Mouse (Mus musculus): ENCODE results near the gene Sap30bp. TPM values are rescaled to one million over a fixed set of nuclear protein-coding genes. Genes with fewer than 3 reads are reported as not detected.

The Sap30bp gene
- 10 to 100 TPM; 25.7 to 29.0 TPM for total RNA-seq (2021)

DNA sequence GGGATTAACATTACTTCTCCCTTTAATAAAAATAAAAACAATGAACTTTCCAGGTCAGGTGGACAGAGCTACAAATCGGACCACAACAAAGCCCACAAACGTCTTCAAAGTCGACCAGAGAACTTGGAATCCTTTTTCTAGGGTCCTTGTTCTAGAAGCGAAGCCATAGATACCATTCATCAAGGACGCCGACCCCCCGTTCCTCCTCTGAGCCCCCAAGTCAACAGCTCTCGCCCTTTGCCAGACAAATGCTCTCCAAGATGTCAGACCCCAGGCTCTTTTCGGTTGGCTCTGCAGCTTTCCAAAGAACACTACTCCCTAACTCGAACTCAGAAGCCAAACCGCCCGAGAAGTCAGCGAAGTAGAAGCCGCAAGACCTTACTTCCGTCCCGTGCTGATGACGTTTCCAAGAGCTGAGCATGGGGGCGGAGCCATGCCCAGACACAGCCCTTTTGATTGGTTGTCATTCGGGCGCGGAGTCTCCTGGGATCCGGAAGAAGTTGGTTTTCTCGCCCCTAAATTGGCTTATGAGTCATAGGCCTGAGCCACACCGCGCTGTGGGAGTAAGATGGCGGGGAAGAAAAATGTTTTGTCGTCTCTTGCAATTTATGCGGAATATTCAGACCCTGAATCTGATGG, at the start of gene Sap30bp, which contains the start of gene Recql5:
TSS of gene Sap30bp (plus strand) at position 175 of the 639 bp plus-strand sequence.
TSS of gene Recql5 (minus strand) at position 370 of the 639 bp plus-strand sequence.
- peak; percentile 98 for DNase-seq

DNA sequence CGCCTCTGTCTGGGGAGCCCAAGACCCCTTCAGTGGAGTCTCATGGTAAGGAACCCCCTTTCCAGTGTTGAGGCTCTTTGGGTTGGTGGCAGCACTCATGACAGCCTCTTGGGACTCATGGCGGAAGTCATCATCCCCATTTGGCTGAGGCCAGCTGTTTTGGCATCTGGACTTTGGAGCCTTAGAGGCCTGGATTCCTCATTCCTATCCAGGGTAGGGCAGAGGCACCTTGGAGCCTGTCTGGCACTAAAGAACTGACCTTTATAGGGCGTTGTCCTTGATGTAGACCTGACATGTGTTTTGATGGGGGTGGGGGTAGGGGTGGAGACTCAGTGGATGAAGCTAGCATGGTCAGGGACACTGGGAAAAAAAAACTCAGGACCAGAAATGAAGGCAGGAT, 48.7 kb upstream of the Sap30bp start:
- no peak for DNase-seq

DNA sequence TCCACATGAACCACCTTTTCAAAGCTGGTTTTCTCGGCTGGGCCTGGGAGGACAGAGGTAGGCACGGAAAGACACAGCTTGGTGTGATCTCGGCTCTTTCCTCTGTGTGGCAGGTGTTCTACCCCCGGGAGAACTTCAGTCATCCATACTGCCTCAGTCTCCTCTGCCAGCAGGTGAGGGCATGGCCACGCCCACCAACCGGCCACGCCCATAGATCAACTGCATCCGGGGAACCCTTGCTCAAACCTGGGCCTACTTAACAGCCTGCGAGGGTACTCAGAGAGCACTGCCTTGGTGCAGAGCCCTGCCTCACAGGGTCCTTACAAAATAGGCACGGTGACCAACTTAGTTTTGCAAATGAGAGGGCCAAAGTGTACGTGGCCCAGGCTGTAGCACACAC, 47.8 kb upstream of the Sap30bp start:
- DNase-seq, result no peak

DNA sequence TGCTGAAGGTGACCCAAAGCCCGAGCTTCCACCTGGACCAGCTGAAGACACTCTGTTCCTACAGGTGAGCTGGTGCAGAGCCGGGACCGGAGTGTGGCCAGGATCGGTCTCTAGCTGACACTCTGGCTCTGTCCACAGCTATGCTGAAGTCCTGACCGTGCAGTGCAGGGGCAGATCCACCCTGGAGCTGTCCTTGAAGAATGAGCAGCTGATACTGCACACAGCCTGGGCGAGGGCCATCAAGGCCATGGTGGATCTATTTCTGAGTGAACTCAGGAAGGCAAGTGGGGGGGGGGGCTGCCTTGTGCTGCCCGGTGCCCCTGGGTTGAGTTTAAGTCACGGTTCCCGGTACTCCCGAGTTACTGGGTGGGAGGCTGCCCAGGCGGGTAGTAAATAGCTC, 46.6 kb upstream of the Sap30bp start:
- DNase-seq, result no peak

DNA sequence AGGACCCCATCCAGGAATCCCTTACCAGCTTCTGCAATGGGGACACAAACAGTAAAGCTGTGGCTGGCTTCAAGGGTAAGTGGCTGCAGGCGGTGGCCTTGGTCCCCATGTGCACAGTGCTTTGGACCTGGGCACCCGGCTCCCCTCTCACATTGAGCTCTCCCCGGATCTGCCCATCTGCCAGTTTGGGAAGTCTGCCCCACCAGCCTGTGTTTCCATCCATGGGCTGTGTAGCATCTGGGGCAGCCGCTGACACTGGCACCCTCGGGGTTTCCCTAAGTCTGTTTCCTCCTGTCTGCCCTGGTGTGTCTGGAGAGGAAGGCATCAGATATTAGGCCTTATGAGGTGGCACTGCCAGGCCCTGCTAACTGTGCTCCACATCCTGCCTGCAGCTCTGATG, 45.1 kb upstream of the Sap30bp start:
- no peak for DNase-seq

DNA sequence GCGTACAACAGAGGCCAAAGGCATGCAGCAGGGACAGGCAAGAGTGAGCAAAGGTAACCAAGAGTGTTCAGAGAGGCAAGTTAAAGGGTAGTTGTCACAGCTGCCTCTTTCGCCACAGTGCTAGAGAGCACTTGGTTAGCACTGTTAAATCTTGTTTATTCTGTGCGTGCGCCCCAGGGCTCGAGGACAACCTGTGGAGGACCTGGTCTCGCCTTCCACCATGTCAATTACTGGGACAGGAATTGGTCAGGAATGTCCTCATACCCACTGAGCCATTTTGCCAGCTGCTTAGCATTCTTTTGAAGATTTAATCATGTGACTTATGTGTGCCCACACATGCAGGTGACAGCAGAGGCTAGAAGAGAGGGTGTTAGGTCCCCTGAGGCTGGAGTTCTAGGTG, 43.9 kb upstream of the Sap30bp start:
- DNase-seq, result no peak

DNA sequence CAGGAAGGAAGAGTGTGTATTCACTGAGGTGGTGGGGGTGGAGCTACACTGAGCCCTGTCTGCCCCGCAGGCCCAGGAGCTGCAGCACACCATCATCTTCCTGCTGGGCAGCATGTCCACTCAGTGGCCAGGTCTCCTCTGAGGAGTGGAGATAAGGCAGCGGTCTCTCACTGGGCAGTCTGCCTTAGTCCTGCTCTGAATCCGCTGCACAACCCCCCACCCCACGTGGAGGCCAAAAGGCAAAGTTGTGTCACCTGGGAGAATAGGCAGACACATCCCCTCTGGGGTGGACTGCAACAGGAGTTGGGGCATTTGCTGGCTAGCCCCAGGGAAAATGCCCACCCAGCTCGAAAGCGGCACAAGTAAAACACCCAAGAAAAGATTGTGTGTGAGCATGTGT, 40.9 kb upstream of the Sap30bp start:
- no peak for DNase-seq

DNA sequence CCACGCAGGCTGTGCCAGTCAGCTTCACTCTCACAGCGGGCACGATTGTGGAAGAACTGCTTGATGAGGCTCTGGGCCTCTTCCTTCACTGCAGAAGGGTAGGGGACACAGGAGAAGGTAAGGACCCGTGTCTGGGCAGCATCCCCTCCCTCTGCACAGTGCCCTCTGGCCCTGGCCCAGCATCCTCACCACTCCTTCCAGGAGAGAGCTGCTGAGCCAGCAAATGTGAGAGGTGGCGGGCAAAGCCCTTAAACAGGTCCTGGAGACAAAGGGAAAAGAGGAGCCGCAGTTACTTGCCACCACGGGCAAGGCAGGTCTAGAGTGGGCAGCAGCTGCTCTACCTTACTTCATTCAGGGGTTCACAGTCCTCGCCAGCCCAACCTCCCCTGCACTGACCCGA, 40.0 kb upstream of the Sap30bp start:
- DNase-seq, result no peak

DNA sequence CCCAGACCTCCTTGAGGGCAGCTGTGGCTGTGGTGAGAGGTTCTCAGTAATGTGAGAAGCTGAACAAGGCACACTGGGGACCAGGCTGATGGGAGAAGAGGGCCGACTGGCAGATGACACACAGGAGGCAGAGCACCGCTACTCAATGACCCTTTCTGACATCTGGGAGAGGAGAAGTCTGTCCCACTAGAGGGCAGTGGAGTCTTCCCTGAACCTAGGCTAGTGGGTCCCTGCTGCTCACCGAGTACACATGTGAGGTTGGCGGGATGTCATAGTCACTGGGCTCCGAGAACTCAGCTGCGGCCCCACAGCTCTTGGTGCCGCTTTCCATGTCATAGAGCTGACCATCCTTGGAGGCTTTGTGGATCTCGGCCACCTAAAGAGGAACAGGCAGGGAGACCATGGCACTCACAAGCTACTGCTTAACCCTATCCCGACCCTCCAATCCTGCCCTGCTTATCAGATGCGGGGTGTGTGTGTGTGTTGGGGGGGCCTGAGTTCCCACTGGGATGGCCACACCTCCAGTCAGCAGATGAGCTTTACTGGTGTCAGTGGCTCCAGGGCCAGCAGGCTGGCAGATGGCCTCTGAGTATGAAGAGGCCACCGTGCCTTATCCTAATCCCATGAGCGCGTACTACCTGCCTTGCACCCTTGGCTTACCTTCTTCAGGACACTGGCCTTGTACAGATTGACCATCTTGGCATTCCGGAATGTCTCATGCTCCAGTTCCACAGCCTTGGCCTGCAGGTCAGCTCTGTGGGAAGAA, 38.1 kb upstream of the Sap30bp start:
- peak; percentile 69 for DNase-seq

DNA sequence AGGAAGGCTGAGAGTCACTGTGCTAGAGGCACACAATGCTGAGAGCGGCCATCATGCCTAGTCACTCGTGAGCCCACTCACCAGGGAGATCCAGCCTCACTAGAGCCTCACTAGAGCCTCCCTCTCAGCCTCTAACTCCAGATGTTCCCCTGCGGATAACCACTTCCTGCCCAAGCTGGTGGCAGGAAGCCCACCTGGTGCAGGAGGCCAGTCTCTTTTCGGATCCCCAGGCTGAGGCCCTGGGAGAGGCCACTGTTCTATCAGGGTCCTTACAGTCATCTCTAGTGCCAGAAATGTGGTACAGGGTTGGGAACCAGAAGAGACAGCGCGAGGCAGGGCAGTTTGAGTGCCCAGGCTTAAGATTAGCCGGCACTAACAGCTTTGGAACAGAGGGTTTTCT, 34.6 kb upstream of the Sap30bp start:
- no peak for DNase-seq

DNA sequence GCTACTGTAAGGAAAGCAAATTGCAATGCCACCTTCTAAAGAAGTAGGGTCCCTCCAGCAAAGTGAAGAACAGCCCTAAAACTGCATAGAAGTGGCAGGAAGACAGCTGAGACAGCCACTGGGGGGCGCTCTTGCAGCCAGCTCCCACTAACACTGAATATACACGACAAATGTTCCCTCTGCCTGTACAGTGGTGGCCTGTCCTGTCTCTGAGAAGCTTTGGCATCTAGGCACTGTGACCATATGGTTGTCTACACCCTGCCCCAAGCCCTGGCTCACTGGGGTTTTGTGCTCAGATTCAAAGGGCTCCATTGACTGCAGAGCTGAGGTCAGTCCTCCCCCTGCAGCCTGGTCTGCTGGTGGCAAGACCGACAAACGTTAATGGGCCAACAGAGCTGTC, 34.2 kb upstream of the Sap30bp start:
- DNase-seq, result peak; percentile 71

DNA sequence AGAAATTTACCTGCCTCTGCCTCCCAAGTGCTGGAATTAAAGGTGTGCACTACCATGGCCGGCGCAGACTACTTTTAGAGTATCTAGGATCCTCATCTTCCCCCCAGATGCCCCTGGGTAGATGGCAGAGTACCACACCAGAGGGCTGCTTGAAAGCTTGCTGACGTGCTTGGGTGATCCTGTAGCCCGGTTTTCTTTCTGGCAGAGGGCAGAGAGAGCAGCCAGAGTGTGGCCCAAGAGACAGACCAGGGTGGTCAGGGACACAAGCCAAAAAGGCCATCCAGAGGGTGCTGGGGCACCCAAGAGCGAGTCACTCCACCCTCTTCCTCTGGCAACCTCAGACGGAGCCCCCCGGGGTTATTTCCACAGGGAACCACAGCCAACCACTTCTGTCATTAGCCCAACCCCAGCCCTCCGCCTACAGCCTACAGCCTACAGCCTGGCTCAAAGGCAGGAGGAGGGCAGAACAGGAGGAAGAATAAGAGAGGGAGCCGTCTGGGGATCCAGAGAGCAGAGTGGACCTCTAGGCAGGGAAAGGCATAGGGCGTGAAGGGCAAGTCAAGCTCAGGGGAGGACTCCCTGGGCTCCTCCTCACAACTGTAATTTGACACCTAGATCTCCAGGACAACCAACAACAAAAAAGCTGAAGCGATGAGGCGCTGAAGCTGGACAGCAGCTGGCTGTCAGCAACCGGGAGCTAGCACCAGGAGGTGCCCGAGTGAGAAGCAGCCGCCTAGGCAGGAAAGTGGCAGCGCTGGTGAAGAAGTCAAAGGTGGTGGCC, 33.4 kb upstream of the Sap30bp start, which contains the start of gene Smim5:
TSS of gene Smim5 (plus strand) at position 481 of the 781 bp plus-strand sequence.
- DNase-seq, result peak; percentile 78

DNA sequence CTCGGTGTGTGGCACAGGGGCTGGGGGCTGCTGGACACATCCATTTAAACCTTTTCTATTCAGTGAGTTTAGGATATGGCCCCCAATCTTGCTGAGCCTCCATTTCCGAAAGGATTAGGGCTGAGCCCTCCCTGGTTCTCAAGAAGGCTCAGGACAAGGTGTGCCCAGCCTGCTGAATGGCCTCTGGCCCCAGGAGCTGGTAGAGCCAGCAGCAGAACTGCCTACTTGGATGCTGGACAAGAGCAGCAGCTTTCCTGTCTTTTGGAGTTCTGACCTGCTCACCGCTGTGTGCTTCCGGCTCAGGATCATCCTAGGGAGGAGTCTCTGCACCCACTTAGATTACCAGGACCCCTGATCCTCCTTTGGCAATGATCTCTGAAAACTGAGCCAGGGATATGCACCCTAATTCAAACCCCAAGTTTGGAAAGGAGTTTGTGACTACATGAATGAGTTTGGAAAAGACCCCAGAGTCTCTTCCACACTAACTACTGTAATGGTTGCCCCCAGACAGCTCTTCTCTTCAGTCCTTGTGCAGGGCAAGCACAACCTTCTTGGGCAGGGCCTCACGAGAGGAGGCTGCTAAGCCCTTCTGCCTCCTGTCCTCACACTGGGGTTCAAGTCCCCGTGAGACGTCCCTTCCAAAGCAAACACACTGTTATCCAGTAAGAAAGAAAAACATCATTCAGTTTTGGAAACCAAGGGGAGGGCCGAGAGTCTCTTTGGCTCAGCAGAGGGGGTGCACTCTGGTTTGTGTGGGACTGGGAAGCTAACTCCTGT, 32.3 kb upstream of the Sap30bp start:
- DNase-seq, result no peak

DNA sequence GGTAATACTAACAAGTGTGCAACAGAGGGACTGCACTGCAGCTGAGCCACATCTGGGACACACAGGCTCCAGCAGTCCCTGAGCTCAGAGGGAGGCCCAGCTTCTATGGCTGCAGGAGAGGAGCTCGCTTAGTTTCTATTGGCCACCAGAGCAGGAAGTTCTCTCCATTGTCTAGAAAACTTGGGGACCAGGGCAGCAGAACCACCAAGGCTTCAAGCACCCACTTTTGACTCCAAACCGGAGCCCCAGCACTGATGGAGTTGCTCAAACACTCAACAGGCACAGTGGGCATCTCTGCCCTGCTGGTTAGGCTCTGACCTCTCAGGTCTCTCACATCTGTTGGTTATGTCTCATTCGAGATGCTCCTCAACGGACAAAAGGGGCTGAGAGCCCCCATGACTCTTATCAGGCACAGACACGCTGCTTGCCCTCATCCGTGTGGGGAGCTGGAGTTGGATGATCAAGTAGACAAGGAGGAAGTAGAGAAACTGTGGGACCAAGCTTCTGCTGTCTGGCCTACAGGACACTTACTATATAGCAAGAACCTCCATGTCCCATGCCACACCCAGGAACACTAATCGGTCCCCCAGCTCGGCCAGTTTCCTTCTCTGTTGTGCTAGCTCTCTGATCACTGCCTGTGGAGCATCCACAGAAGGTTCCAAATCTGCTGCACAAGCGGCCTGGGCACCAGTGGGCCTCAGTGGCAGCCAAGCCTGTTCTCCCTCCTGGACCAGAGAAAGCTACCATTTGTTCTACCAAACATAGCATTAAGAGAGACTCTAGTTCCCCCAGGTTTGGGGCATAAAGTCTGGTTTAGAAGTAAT, 31.5 kb upstream of the Sap30bp start:
- no peak for DNase-seq

DNA sequence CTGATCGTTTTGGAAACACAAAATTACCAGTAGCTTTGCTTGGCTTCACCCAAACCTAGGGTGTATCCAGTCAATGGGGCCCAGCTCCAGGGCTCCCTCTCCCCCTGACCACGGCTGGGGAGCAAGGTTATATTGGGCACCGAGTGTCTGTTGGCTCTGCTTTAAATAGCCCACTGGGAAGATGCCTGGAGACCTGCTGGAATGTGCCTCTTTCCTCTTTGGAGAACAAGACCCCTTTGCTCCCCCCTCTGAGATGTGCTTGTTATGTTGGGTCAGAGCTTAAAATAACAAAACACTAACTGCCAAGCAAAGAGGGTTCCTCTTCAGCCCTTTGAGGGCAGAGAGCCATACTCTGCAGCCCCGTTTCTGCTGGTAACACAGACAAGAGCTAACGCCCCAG, 30.9 kb upstream of the Sap30bp start:
- peak; percentile 47 for DNase-seq

DNA sequence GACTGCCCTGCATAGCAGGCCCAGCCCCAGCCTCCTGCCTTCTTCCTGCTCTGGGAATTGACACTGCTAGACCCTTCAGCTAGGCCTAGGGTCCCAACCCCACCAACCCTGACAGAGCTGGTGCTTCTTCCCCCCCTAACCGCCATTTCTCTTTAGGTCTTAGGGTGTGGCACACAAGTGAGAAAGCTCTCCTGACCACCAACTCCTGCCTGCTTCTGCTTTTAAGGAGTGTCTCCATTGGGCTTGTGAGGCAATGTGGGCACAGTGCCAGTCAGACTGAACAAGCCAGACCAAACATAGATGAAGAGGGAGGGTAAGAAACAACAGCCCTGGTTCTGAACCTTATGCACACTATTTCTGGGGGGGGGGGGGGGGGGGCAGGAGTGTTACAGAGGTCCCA, 30.3 kb upstream of the Sap30bp start:
- DNase-seq, result peak; percentile 76

DNA sequence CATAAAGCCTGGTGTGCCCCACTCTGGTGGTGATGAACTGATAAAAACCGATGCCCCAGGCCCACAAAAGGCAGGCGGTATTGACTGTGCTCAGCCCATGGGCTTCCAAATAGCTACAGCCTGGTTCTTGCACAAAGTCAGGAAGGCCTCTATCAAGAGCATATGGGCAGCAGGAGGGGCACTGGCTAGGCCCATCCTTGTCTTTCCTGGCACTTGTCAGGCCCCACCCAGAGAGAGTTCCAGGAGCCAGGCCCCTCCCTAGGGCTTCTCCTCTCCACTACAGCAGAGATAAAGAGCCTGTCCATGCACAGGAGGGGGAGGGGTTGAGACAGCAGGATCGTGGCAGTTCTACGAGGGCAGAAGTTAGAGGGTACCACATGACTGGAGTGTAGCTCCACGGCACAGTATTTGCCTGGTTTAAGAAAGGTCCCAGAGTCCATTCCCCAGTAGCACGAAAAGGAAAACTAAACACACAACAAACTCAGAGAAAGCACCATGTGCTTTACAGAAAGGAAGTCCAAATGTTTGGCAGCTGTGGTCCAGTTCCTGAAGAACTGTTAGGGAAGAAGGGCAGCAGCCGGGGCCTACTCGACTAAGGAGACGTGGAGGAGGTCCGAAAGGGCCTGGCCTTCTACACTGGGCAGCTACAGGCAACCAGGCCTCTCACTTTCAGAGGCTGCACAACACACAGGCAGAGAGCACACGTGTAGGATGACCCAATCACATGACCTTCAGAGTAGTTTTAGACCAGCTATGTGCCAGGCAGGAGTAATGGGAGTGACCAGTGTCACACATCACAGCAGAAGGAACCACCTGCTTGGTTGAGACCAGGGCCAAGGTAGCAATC, 29.5 kb upstream of the Sap30bp start:
- DNase-seq, result peak; percentile 74

DNA sequence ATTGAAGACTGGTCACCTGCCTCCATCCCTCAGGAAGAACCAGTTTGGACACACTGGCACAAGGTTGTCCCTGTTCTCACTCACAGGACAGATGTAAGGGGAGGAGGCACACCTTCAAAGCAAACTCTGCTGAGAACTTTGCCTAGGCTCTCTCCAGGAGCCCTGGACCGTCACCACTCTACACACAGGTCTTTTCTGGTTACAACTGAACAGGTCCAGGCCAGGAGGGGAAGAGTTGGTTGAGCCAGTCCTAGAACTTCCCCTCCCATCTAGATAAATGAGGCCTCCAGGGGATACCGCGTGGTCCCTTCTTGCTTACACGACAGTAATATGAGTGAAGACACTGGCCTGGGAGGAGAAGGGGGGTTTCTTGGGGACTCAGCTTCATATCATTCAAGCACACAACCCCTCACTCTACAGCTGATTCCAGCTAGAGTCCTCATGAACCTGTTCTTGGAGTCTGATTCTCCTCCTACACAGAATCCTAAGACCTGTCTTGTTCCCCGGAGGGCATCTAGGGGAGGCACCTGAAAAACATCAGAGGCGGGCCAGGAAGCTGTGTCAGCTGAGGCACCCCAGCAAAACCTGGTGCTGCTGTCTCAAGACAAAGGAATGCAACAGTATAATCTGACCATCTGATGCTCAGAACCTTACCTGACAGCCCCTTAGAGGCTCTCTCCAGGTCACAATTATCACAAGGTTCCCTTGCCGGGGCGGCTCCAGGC, 28.7 kb upstream of the Sap30bp start:
- DNase-seq, result no peak

DNA sequence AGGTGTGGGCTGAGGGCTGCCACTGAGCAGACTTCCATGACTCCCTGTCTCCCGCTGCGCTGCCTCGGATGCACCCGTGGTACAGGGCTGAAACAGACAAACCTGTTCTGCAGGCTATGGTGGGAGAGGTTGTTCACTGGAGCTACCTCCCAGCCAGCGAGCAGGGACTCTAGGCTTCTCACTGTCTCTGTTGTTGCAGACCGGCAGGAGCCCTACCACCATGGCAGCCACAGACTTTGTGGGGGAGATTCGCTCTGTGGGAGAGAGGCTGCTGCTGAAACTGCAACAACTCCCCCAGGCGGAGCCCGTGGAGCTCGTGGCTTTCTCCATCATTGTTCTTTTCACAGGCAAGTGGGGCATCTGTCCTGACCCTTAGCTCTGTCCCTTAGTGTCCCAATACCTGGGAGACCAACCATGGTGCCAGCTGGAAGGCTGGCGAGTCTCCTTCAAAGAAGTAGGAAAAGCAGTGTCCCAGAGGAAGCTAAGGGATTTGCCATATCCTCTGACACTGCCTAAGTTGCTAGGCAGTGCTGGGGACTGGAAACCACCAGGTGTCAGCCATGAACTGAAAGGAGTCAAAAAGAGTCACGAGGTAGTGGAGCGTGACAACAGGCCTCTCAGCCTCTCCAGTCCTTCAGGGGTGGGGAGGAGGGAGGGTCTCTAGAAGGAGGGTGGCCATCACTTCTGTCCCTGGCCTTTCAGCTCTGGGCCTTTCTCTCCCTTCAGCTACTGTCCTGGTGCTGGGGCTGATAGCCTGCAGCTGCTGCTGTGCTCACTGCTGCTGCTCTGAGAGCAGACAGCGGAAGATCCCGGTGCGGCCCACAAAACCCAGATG, 27.9 kb upstream of the Sap30bp start:
- no peak for DNase-seq
